ENCODE assay signal across 37 mouse cellular contexts in the genomic region with DNA sequence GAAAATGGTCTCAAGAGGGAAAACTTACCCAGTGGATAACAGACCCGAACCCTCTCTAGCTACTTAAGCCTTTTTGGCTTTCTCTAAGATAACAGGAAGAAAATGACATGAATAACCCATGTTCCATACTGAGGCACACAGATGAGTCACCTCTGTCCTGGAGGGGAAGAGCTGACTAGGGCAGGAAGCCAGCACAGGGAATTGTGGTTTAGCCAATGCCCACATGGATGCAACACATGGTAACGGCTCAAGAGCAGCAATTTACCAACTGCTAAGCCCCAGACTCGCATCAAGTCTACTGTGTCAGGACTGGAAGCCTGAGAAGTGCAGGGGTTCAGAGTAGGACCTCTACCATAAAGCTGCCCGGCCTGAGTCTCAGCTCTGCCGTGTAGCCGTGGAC. TPM values are rescaled to one million over a fixed set of nuclear protein-coding genes. Genes with fewer than 3 reads are reported as not detected.
DNase-seq lines count a peak whose midpoint lies in the region; ATAC-seq lines count a peak whose summit lies in the region.
"Had no signal": no experiment of that assay in that cellular context is flagged by ENCODE, and none has a peak within 500 bp of the region (broad histone marks: within the 10 kb centered on the region; RNA-seq: fewer than 3 reads in every experiment).

No protein-coding gene starts in this region.

- no peak for ATAC-seq in hindbrain, embryonic 13.5 days (ENCODE audit: low FRiP score)
- ATAC-seq in hindbrain, embryonic 12.5 days (ENCODE audit: low FRiP score): no peak
- peak; percentile 90 for ATAC-seq in granulocyte monocyte progenitor cell, adult 5-6 weeks (replicated peaks; ENCODE audit: poor library complexity, severe bottlenecking)
- no peak for ATAC-seq in midbrain, embryonic 15.5 days (replicated peaks)
- ATAC-seq: forebrain, embryonic 14.5 days; inflammation-experienced regulatory T-cells, adult 6 months; liver, postnatal 0 days; Patski had no signal

- H3K27me3 ChIP-seq in hindbrain, embryonic 13.5 days: no peaks in the 10 kb centered on the region
- no peaks in the 10 kb centered on the region for H3K27me3 ChIP-seq in hindbrain, embryonic 12.5 days
- H3K27me3 ChIP-seq in midbrain, embryonic 15.5 days (replicated peaks): no peaks in the 10 kb centered on the region
- H3K27me3 ChIP-seq: embryonic facial prominence, embryonic 15.5 days; megakaryocyte, embryonic 14.5 days; neural tube, embryonic 15.5 days; Patski had no signal

- H3K36me3 ChIP-seq in hindbrain, embryonic 13.5 days: peaks cover 84% of the 10 kb centered on the region
- peaks cover 69% of the 10 kb centered on the region for H3K36me3 ChIP-seq in hindbrain, embryonic 12.5 days
- H3K36me3 ChIP-seq in midbrain, embryonic 15.5 days (replicated peaks): peaks cover 49% of the 10 kb centered on the region
- H3K36me3 ChIP-seq: heart, embryonic 10.5 days had no signal

- peak; percentile 6 for DNase-seq in thymus, postnatal 0 days (ENCODE audit: low spot score)
- no peak for DNase-seq in thymus, postnatal 10 days (ENCODE audit: low spot score in 2 of 2)
- no peak for DNase-seq in right cerebral cortex, adult 2 months (ENCODE audit: low spot score in 2 of 2)
- no peak for DNase-seq in cerebellum, postnatal 36 days
- DNase-seq: cerebellum, adult 18-20 months; cerebellum, postnatal 14 days; gastrocnemius, adult 2 months; kidney, adult 18-20 months; liver, postnatal 0 days; lung, postnatal 10 days; midbrain, embryonic 14.5 days; right cerebral cortex, adult 18-20 months; thymus, postnatal 36 days had no signal

- H3K9me3 ChIP-seq in hindbrain, embryonic 13.5 days: no peaks in the 10 kb centered on the region
- H3K9me3 ChIP-seq in hindbrain, embryonic 12.5 days (replicated peaks): no peaks in the 10 kb centered on the region
- H3K9me3 ChIP-seq in midbrain, embryonic 15.5 days: no peaks in the 10 kb centered on the region
- H3K9me3 ChIP-seq: embryonic facial prominence, embryonic 15.5 days; heart, embryonic 10.5 days; hindbrain, embryonic 10.5 days; megakaryocyte, embryonic 14.5 days; neural tube, embryonic 15.5 days had no signal

- 0 out of 2 replicates have a peak overlapping the region, but pooled peaks have one; percentile 6 for H3K27ac ChIP-seq in hindbrain, embryonic 13.5 days
- no peak overlapping the region for H3K27ac ChIP-seq in hindbrain, embryonic 12.5 days
- H3K27ac ChIP-seq in midbrain, embryonic 15.5 days: no peak overlapping the region
- H3K27ac ChIP-seq: embryonic facial prominence, embryonic 15.5 days; gastrocnemius, adult 2 months; heart, embryonic 10.5 days; hindbrain, embryonic 10.5 days; neural tube, embryonic 15.5 days had no signal

- 88% methylated on average over 6 of the region's 6 CpGs for WGBS in hindbrain, embryonic 13.5 days
- 86% methylated on average over 6 of the region's 6 CpGs for WGBS in hindbrain, embryonic 12.5 days
- WGBS in midbrain, embryonic 15.5 days: 83% methylated on average over 6 of the region's 6 CpGs

- H3K4me3 ChIP-seq in hindbrain, embryonic 13.5 days: no peak overlapping the region
- H3K4me3 ChIP-seq in hindbrain, embryonic 12.5 days: no peak overlapping the region
- no peak overlapping the region for H3K4me3 ChIP-seq in midbrain, embryonic 15.5 days
- H3K4me3 ChIP-seq: embryonic facial prominence, embryonic 15.5 days; gastrocnemius, adult 2 months; heart, embryonic 10.5 days; hindbrain, embryonic 10.5 days; myocyte; neural tube, embryonic 15.5 days had no signal

- no peak overlapping the region for H3K4me2 ChIP-seq in hindbrain, embryonic 13.5 days
- H3K4me2 ChIP-seq in hindbrain, embryonic 12.5 days (replicated peaks): no peak overlapping the region
- H3K4me2 ChIP-seq in midbrain, embryonic 15.5 days: no peak overlapping the region
- H3K4me2 ChIP-seq: embryonic facial prominence, embryonic 15.5 days; neural tube, embryonic 15.5 days had no signal

- H3K4me1 ChIP-seq in hindbrain, embryonic 13.5 days (replicated peaks): peaks cover 16% of the 10 kb centered on the region
- no peaks in the 10 kb centered on the region for H3K4me1 ChIP-seq in hindbrain, embryonic 12.5 days
- peaks cover 10% of the 10 kb centered on the region; the same call in 1 of the 2 replicates for H3K4me1 ChIP-seq in midbrain, embryonic 15.5 days
- H3K4me1 ChIP-seq: heart, embryonic 10.5 days had no signal

- H3K9ac ChIP-seq in hindbrain, embryonic 13.5 days: no peak overlapping the region
- no peak overlapping the region for H3K9ac ChIP-seq in hindbrain, embryonic 12.5 days
- H3K9ac ChIP-seq in midbrain, embryonic 15.5 days: no peak overlapping the region
- H3K9ac ChIP-seq: embryonic facial prominence, embryonic 15.5 days; liver, postnatal 0 days; neural tube, embryonic 15.5 days had no signal

RNA-seq across cellular contexts. Expression of a gene that starts 17.8 kb away (rescaled TPM):
- polyA plus RNA-seq in hindbrain, embryonic 13.5 days (2015; fragmentation: Nextera tagmentation; extraction: Ambion mirVana): 0.47 and 0.78 TPM in 2 replicates
- 0.70 and 0.75 TPM in 2 replicates for polyA plus RNA-seq in hindbrain, embryonic 12.5 days (2016; fragmentation: Nextera tagmentation; extraction: Ambion mirVana)
- 2.6 and 2.9 TPM in 2 replicates for polyA plus RNA-seq in thymus, postnatal 0 days (2015; fragmentation: Nextera tagmentation; extraction: Ambion mirVana)
- 62.2 and 69.2 TPM in 2 replicates for total RNA-seq in granulocyte monocyte progenitor cell, adult 5-6 weeks (2014; fragmentation: Nextera tagmentation)
- 53.0 and 54.8 TPM in 2 replicates for total RNA-seq in granulocyte monocyte progenitor cell, adult 5-6 weeks (2017)
- 0.62 and 0.73 TPM in 2 replicates for polyA plus RNA-seq in midbrain, embryonic 15.5 days (2015; fragmentation: Nextera tagmentation; extraction: Ambion mirVana)
- polyA plus RNA-seq: heart, embryonic 10.5 days had no signal

RNA-seq across cellular contexts. Expression of a gene that starts 22.9 kb away (rescaled TPM):
- 34.8 and 36.8 TPM in 2 replicates for polyA plus RNA-seq in hindbrain, embryonic 13.5 days (2015; fragmentation: Nextera tagmentation; extraction: Ambion mirVana)
- polyA plus RNA-seq in hindbrain, embryonic 12.5 days (2016; fragmentation: Nextera tagmentation; extraction: Ambion mirVana): 56.7 and 58.6 TPM in 2 replicates
- 3.4 and 4.3 TPM in 2 replicates for polyA plus RNA-seq in thymus, postnatal 0 days (2015; fragmentation: Nextera tagmentation; extraction: Ambion mirVana)
- total RNA-seq in granulocyte monocyte progenitor cell, adult 5-6 weeks (2014; fragmentation: Nextera tagmentation): 48.3 and 48.4 TPM in 2 replicates
- 38.7 and 47.3 TPM in 2 replicates for total RNA-seq in granulocyte monocyte progenitor cell, adult 5-6 weeks (2017)
- 43.3 and 43.4 TPM in 2 replicates for polyA plus RNA-seq in midbrain, embryonic 15.5 days (2015; fragmentation: Nextera tagmentation; extraction: Ambion mirVana)

RNA-seq across cellular contexts. Expression of a gene that starts 50.7 kb away (rescaled TPM):
- polyA plus RNA-seq in hindbrain, embryonic 13.5 days (2015; fragmentation: Nextera tagmentation; extraction: Ambion mirVana): not detected in 2 replicates
- polyA plus RNA-seq in hindbrain, embryonic 12.5 days (2016; fragmentation: Nextera tagmentation; extraction: Ambion mirVana): not detected in 2 replicates
- polyA plus RNA-seq in thymus, postnatal 0 days (2015; fragmentation: Nextera tagmentation; extraction: Ambion mirVana): not detected in 2 replicates
- total RNA-seq in granulocyte monocyte progenitor cell, adult 5-6 weeks (2014; fragmentation: Nextera tagmentation): not detected in 2 replicates
- total RNA-seq in granulocyte monocyte progenitor cell, adult 5-6 weeks (2017): not detected in 2 replicates
- polyA plus RNA-seq in midbrain, embryonic 15.5 days (2015; fragmentation: Nextera tagmentation; extraction: Ambion mirVana): not detected in 2 replicates
- total RNA-seq: adrenal gland, adult 18-20 months; gastrocnemius, adult 2 months; gastrocnemius, postnatal 4 days; layer of hippocampus, postnatal 10 days; liver, adult 2 months had no signal
- polyA plus RNA-seq: C2C12; embryonic facial prominence, embryonic 15.5 days; forebrain, embryonic 14.5 days; frontal cortex, adult 2 months; heart, embryonic 10.5 days; heart, embryonic 16.5 days; hindbrain, embryonic 10.5 days; inflammation-experienced regulatory T-cells, adult 6 months; kidney, embryonic 16.5 days; large intestine, adult 2 months; limb, embryonic 11.5 days; liver, adult 2 months; liver, postnatal 0 days; midbrain, embryonic 14.5 days; neural tube, embryonic 15.5 days; Patski; small intestine, adult 2 months had no signal
